Mouse (Mus musculus) cerebellum, postnatal 10 days (tissue): Measurements from ENCODE around the gene Maats1.
"Not testable (repeated sequence)": the region's sequence is repeated elsewhere in the genome, so short reads cannot be mapped to it uniquely, and the experiment has no call there.

Source experiments
- DNase-seq, 2 experiments: peaks; one replicate each; pipeline ENCODE4 v3.0.0; 2021; ENCODE audit warnings: mixed read lengths in 2 of 2

Maats1 gene

DNA sequence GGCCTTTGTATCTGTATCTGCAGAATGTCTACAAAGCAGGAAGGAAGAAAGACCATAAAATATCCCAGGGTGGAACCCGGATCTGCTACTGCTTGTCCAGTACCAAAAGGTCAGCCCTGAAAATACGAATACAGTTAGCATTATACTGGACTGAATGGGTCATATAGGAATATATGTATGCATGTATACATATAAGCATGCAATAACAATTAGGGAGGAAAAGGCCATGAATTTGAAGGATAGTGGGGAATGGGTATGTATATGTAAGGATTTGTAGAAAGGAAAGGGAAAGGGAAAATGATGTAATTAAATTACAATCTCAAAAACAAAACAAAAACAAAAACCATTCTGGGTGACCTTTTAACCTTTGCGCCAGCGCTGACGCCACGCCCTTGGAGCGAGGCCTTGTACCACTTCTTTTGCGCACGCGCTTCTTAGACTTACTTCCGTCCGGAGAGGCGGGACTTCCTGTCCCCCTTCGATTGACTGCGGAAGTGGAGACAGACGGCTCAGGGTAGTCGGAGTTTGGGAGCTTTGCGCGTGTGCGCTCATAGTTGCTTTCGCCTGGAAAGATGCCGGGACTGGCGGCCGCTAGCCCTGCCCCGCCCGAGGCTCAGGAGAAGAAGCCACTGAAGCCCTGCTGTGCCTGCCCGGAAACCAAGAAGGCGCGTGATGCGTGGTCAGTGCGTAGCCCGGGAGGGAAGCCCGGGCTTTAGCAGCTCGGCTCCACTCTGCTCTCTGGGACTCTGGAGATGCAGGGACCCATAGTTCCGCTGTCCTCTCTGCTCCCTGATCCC is 4.8 kb upstream of the Maats1 start, which contains the start of the genes Cox17 and Gm21987:
Gene Cox17 (plus strand): TSS at position 463 of the 797 bp plus-strand sequence.
Gene Gm21987 (plus strand): TSS at position 512 of the 797 bp plus-strand sequence.
- peak; percentile 95 for DNase-seq

DNA sequence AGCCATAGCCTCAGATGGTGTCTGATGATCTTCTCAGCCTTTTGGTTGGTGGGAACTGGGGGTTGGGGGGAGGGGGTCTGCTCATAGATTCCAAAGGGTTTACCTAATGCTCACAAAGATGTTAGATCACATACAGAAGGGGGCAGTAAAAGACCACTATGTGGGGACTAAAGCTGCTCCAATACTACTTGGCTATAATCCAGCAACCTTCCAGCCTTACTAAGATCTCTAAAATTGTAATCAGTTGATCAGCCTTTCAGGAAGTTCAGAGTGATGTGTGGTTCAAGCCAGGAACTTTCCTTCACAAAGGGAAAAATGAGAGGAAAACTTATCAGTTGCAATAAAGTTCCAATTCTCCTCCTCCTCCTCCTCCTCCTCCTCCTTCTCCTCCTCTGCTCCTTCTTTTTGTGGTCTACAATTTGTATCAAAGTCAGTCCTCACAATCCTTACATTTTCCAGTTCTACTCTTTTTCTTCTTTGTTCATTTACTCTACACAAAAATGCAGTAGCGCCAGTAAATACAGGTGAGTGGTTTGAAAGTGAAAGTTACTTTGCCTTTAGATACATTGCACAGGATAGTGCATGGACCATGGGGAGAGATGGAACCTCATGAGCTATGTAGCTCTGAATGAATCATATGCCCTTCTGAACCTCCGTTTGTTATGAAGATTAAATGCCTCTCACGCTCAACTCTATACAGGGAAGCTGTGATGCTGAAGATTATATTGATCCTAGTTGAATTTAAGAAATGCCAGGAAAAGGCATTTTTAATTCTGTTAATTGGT is 3.2 kb upstream of the Maats1 start:
- DNase-seq = peak; percentile 61 to 80

GRCm38 (mm10) chr16:38338077-38338476 is 3.9 kb downstream of the Maats1 start:
- DNase-seq = not testable (repeated sequence)

GRCm38 (mm10) chr16:38334431-38334830 is 7.5 kb downstream of the Maats1 start:
- no peak for DNase-seq

- no peak for DNase-seq
These were observed 12.6 kb downstream of the Maats1 start for GRCm38 (mm10) chr16:38329340-38329739.

GRCm38 (mm10) chr16:38326778-38327397 is 15.1 kb downstream of the Maats1 start:
- no peak for DNase-seq

- DNase-seq = no peak
These were observed 17.6 kb downstream of the Maats1 start for GRCm38 (mm10) chr16:38324311-38324710.

- peak; percentile 83 to 84 for DNase-seq
These were observed 20.4 kb downstream of the Maats1 start for GRCm38 (mm10) chr16:38321452-38321935.

DNA sequence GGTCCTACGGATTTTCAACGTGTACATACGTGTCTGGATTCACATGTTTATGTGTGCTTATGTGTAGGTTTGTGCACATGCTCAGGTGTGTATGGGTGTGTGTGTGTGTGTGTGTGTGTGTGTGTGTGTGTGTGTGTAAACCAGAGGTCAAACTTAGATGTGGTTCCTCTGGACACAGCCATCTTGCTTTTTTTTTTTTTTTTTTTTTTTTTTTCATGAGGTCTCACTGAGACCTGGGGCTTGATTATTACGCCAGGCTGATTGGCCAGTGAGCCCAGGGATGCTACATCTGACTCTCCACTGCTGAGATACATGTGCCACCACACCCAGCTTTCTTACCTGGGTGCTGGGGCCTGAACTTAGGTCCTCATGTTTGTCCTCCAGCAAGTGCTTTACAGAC is 22.9 kb downstream of the Maats1 start:
- DNase-seq = no peak

DNA sequence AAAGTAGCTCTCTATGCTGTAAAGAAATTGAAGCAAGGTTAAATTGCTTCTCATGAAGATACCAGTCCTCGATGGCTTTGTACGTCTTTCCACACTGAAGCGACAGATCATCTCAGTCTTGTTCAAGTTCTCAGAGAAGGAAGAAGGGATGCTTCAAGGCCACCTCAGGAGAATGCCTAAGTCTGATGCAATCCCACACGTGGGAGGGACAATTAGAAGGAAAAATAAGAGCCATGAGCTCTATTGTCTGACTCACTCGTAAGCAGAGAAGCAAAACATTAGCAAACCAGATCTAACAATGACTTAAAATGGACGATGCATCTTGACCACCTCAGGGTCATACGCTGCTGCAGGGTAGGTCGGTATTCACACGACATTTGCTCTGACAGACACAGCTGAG is 23.5 kb downstream of the Maats1 start:
- no peak for DNase-seq

- no peak for DNase-seq
These were observed 33.7 kb downstream of the Maats1 start for GRCm38 (mm10) chr16:38308195-38308594.

GRCm38 (mm10) chr16:38307651-38308050 is 34.3 kb downstream of the Maats1 start:
- DNase-seq = no peak

DNA sequence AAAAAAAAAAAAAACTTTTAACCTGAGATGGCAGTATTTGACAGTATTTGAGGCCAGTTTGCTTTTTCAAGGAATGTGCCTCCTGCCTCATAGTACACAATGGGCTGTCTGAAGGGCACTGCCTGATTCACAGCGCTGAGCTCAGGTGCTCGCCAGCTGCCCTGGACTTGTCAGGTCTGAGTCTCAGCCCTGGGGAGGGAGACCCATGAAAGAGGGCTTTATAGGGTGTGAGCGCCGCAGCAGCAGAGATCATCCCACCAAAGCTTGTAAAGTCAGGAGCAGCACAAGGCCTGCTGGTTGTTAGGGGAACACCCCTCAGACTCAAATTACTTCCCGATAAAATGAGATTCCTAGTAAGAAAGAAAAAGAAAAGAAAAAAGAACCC is 34.7 kb downstream of the Maats1 start:
- DNase-seq = no peak

- DNase-seq = peak; percentile 33 to 48
These were observed 35.2 kb downstream of the Maats1 start for GRCm38 (mm10) chr16:38306571-38307220.

GRCm38 (mm10) chr16:38304460-38305194 is 37.3 kb downstream of the Maats1 start:
- DNase-seq = peak; percentile 60 to 63

- DNase-seq = no peak
These were observed 39.6 kb downstream of the Maats1 start for GRCm38 (mm10) chr16:38302367-38302766.

GRCm38 (mm10) chr16:38298410-38298809 is 43.5 kb downstream of the Maats1 start:
- DNase-seq = no peak

- no peak for DNase-seq
These were observed 46.5 kb downstream of the Maats1 start for GRCm38 (mm10) chr16:38295349-38295930.

- no peak for DNase-seq
These were observed 47.1 kb downstream of the Maats1 start, which contains the start of gene Nr1i2 for GRCm38 (mm10) chr16:38294685-38295348. Gene Nr1i2, minus strand, starts transcription at chr16:38294824.

DNA sequence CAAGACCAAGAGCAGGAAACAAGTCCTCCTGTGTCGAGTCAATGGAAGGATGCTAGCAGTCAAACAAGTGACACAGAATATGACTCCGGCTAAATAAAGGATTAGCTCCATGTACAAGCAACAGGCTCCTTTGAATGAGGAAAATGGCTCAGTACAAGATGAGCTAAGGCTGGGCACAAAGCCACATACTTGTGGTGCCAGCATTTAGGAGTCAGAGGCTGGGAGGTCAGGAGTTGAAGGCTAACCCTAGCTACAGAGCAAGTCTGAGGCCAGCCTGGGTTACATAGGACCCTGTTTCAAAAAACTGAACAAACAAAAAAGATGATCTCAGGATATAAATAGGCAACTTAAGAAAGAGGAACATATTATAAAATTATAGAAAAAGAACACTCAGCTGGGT is 51.8 kb downstream of the Maats1 start:
- DNase-seq = no peak

- DNase-seq = no peak
These were observed 53.1 kb downstream of the Maats1 start for GRCm38 (mm10) chr16:38288851-38289250.
